Mouse (Mus musculus): Measurements from ENCODE around the gene Cuedc2.

DNA sequence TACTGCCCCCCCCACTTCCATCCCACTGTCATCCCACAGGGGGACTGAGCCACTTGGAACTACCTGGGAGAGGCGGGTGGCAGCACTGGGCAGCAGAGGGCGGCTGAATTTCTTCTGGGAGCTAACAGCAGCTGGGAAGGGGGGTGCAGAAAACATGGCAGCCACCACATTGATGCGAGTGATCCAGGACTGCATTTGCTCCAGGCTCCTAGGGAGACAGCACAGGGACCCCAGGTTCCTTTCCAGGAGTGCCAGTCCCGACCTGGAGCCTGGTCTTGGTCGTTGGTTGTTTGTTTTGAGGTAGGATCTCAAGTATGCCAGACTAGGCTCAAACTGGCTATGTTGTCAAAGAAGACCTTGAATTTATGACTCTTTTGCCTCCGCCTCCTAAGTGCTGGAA, 24.9 kb downstream of the Cuedc2 start:
- TF ChIP-seq CTCF (IDR thresholded peaks at IDR 0.05; ENCODE audit: insufficient read depth, low read depth, low read length) (no peak), POLR2A (IDR thresholded peaks at IDR 0.05; ENCODE audit: insufficient read depth, low read depth, low read length) (no peak)

Data from olfactory bulb, adult 2 months (tissue).